Mouse (Mus musculus) frontal cortex, adult (tissue): ENCODE measurements around the gene Bicra.

Experiments
- ATAC-seq: cut with Nextera tagmentation; 2 replicates; pipeline ENCODE4 v1.9.2; 2017; ENCODE audit warnings: mild to moderate bottlenecking, moderate library complexity, mixed read lengths; ENCODE audit not compliant: low TSS enrichment

Gene Bicra

DNA sequence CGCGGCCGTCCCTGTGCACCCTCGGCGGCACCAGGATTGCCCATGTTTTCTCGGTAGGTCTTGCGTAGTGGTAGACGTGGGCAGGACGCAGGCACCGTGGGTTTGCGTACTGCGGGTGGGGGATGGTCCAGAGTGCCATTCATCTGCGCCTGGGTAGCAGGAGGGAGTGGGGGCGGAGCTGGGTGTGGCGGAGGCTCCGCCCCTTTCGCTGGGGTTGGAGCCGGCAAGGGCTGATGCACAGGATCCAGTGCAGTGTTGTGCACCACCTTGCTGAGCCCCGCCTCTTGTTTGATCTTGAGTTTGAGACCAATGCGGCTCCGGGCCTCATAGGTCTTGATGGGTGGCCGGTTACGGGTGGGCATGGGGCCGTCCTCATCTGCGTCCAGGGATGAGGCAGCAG is 75.5 kb downstream of the Bicra start:
- no peak for ATAC-seq

DNA sequence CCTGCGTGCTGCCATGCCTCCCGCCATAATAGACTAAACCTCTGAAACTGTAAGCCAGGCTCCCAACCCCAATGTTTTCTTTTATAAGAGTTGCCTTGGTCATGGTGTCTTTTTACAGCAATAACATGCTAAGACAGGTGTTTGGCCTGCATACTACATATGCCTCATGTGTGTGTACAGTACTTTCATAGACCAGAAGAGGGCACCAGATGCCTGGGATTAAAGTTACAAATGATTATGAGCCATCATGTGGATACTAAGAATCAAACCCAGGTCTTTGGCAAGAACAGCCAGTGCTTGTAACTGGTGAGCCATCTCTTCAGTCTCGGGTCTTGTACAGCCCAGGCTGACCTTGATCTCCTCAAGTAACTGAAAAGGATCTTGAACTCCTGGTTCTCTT is 78.0 kb downstream of the Bicra start:
- ATAC-seq, result no peak

DNA sequence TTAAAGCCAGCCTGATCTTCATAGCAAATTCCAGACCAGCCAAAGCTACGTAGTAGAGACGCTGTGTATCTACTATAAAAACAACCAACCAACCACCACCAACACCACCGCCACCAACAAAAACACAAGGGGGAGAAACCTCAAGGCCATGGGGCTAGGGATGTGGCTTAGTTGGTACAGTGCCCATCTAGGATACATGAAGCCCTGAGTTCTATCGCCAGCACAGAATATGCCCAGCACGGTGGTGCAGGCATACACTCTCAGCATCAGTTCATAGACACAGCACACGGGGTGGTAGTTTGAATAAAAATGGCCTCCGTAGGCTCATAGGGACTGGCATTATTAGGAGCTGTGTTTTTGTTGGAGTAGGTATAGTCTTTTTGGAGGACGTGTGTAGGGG is 79.4 kb downstream of the Bicra start:
- ATAC-seq, result no peak

DNA sequence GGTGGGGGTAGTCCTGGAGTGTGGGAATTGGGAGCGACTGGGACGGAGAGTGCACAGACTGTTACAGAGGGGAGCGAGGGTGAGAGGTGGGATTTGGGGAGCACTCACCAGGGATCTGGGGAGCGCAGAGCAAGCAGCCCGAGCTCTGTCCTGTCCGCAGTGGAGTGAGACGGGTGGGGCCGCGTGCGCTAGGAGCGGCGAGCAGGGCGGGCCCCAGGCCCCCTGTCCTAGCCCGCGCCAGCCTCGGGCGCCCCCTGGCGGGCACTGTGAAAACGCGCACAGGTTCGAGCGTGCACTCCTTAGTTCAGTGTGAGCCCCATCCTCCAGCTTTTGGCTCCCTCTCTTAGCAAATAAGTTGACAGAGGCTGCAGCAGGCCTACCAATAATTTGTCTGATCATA is 80.4 kb downstream of the Bicra start, which contains the start of gene Ehd2:
Gene Ehd2 (minus strand): TSS at position 256 of the 400 bp plus-strand sequence.
- ATAC-seq, result peak; percentile 82

DNA sequence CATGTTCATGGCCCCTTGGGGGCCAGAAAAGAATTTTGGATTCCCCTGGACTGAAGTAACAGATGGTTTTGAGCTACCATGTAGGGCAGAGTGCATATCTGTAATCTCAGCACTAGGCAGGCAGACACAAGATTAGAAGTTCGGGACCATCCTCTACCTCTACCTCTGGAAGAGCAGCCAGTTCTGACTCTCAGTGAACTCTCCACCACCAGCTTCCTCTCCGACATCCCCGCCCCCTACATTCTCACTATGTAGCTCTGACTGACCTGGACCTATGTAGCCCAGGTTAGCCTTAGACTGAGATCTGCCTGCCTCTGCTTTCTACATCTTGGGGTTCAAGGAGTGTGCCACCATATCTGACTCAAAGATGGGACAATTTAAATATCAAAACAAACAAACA is 81.2 kb downstream of the Bicra start:
- no peak for ATAC-seq

DNA sequence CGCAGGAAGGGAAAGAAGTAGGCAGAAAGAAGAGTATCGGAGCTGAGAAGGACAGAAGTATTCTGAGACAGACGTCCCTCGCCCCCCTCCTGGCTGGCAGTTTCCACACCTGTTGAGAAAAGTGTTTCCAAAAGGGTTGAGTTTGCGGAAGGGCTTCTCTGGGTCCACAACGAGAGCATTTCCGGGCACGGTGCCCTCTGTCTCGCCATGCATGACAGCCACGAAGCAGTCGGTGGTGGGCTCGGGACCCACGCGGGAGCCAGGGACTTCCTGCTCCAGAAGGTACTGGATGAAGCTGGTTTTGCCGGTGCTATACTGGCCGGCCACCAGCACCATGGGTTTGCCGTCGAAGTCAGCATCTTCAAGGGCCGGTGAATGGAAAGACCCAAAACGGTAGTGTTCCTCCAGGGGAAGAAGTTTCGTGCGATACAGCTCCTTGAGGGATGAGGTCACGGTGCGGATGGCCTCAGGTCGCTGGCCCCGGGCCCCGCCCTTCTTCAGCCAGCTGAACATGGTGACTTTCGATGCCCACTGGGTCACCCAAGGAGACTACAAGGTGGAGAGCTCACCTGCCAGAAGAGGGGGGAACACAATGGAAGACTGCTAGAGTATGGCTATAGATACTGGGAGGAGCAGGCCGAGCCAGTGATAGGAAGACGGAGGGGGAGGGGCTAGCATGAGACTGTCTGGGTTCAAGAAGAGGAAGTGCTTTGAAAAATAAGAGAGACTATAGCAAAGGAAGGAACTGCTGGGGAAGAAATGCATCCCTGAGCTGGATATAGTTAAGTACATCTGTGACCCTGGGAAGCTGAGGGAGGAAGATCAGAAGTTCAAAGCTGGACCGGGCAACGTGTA is 83.7 kb downstream of the Bicra start:
- ATAC-seq, result no peak

DNA sequence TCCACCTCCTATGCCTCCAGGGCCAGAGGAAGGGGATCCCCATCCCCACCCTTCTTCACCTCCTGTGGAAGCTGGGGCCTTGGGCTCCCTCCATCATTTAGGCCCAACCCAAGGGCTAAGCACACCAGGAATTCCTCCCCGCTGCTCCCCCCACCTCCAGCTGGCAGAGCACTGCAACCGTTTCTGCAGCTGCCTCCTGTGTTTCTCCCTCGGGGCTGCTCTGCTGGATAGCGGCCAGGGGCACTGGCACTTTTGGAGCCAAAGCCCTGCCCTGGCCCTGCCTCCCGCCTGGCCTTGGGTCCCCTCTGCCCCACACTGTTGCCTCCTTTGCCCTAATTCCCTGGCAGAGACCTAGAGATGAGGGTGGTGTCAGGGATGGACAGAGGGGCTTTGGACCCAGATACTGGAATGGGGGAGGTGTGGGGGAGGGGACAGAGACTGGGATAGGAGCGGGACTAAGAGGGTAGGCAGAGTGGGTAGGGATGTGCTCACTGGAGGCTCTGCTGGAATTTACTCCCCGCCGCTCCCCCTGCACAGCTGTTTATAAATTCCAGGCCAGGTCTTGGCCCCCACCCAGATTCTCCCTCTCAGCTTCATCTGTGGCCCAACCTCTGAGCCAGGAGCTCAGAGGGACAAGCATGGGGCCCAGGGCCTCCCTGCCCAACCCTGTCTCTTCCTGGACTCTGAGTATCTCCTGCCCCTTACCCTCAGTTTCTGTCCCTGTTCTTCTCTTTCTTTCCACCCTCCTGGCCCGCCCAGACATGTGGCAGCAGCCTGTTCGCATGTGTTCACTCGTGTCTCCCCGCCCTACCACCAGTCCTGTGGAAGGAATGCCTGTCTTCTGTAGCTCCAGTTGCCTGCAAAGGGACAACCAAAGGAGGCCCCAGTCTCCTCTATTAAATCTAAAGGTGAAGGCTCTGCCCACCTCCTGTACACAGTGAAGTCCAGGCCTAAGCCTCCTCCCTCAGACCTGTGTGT is 85.1 kb downstream of the Bicra start:
- no peak for ATAC-seq

DNA sequence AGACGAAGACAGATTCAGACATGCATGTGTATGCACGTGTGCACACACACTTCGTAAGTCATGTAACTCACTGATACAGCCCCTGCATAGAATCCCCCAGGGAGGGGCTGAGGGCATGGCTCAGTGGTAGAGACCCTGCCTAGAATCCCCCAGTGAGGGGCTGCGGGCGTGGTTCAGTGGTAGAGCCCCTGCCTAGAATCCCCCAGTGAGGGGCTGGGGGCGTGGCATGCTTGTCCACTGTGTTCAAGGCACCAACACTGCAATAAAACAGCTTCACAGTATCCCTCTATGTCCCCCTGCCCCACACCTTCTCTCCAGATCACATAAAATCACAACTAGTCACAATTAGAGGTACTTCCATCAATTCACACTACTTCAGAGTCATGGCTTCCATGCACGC is 85.9 kb downstream of the Bicra start:
- no peak for ATAC-seq

DNA sequence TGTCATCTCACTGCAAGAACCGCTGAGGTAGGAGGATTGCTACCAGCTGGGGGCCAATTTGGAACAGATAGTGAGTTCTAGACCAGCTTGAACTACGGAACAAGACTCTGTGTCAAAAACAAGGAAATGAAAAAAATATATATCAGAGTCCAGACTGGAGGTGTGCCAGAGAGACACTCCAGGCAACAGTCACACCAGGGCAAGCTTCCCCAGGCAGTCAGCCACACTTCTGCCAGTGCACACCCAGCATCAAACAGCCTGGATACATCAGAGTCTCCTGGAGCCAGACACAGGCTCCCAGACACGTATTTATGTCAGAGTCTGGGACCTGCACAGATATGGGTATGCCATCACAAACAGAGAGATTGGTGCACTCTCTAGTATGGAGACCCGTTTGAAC is 86.5 kb downstream of the Bicra start:
- ATAC-seq, result no peak

DNA sequence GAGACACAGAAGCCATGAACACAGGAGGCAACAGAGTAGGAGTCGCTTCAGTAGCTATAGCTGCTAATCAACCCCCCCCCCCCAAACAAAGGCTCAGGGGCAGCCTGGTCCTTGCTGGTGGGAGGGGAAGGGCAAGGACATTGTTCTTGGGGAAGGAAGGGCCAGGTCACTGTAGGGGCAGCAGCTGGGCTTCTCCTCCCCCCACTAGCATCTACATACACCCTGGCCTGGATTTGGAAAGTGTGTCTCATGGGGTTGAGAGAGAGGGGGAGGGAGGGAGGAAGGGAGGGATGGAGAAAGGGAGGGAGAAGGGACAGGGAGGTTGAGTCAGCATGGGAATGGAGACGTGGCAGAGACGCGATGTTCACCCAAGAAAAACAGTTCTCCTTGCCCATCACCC is 87.0 kb downstream of the Bicra start:
- ATAC-seq, result no peak

DNA sequence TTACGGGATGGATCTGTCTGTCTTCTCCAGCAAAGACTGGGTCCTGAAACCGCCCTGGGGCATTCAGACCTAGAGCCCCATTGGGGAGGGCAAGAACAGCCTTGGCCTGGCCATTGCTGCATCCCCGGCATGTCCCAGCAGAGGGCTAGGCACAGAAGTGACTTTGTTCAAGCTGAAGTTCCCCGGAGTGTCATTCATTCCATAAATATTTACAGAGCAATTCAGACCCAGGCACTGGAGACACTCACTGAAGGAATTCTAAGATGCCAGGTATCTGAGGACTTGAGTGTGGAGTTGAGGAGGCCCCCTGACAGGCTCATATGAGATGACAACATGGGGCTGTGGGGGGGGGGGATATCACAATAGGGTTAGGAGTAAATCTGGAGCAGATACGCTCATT is 91.6 kb downstream of the Bicra start:
- ATAC-seq, result no peak

DNA sequence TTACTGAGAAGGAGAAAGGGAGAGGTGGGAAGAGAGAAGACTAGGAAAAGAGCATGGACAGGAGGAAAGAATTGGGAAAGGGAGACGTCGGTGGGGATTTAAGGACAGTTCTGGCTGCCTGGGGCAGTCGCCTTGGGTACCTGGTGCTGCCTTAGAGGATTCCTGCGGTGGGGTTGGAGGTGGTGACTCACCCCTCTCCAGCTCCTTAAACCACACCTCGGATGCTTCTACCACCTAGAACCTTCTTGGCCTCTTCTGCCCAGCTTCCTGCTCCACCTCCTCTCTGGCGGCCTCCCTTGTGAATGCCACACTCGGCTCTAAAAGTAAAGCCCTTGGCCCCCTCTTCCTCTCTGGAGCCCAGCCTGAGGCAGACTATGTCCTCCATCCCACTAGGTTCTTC is 92.2 kb downstream of the Bicra start:
- no peak for ATAC-seq

DNA sequence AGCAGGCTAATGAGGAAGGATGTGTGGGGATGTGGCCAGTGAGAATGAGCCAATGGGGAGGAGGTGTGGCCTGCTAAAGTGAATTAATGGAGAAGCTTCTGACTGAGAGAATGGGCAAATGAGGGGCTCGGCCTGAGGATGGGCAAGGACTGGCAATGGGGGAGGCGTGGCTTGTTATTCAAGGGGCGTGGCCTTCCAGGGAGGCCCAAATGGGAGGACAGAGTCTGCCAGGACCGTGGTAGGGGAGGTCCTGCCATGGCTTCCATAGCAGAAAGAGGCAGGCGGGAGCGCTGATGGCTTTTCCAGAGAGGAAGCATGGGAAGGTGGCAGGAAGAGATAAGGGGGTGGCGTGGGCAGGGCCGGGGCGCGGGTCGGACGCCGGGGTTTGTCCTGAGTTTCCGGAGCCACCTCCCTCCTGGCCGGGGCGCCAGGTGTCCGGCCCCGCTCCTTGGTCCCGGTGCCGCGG is 92.7 kb downstream of the Bicra start:
- ATAC-seq, result no peak

DNA sequence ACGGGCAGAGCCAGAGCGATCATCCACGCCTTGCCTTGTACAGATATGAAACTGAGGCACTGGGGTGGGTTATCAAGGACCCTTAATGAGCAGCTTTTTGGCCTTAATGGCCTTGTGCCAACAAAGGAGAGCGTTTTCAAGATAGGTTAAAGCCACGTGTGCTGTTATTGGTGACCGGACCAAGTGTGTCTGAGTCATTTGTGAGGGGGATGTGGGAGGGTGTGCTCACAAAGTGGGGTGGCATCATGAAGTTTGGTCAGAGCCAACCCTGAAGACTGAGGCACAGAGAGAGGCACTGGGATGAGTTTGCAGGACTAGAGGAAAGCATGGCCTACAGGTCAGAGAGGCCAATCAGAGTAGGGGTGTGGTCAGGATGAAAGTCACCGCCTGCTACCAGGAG is 93.3 kb downstream of the Bicra start:
- ATAC-seq, result no peak

DNA sequence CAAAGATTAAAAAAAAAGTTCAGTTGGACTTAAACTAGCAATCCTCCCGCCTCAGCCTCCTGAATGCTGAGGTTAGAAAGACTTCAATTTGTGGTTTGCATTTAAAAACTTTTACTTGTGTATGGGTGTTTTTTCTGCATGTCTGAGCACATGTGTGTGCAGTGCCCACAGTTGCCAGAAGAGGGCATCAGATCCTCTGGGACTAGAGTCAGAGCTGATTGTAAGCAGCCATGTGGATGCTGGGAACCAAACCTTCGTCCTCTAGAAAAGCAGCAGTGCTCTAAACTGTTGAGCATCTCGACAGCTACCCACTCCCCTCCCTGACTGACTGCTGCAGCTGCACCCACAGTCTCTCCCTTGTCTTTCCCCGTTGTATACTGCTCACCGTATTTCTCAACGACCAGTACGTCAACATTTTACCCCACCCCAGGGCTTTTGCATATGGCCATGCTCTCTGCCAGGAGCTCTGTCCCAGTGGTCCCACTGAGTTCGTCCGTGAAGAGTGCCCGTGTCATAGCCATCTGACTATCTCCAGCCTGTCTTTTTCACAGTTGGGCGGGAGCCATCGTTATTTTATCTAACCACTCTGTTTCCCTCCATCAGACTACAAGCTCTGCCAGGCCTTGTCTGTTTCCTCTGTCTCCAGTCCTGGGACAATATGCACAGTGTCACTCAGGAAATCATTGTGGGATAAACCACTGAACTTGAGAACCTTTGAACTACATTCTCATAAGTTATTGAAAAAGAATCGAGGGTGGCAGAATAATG is 94.2 kb downstream of the Bicra start:
- ATAC-seq, result no peak

DNA sequence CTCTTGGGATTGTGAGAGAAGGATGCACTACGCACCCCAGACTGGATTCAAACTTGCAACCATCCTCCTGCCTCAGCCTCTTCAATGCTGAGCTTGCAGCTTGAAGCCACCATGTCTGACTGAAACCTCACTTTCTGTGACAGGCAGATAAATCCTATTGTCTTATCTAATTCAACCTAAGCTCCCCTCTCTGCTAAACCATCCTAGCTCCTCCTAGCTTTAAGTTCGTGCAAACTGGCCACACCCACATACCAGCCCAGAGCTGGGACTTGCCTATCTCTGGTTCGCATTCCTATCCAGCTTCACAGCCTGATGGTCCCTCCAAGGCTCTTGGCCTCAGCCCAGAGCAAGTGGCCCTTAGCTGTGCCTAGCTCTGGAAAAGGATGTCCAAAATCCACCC is 95.3 kb downstream of the Bicra start:
- ATAC-seq, result no peak

DNA sequence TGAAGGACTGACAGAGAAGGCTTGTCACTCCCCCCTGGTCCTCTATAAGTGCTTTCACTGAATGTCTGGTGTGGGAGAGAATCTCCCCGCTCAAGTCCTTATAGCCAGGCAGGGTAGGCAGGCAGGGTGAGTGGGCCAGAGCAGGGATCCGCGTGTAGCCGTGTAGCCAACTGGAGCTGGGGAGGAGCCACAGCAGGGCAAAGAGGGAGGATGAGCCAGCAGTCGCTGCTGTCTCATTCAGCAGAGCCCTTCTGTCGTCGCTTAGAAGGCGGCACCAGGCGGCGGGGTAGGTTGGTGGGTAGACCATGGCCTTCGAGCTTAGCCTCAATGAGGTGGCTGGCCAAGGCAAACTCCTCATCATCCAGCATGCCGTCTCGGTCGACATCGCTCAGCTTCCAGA is 97.7 kb downstream of the Bicra start:
- ATAC-seq, result no peak

DNA sequence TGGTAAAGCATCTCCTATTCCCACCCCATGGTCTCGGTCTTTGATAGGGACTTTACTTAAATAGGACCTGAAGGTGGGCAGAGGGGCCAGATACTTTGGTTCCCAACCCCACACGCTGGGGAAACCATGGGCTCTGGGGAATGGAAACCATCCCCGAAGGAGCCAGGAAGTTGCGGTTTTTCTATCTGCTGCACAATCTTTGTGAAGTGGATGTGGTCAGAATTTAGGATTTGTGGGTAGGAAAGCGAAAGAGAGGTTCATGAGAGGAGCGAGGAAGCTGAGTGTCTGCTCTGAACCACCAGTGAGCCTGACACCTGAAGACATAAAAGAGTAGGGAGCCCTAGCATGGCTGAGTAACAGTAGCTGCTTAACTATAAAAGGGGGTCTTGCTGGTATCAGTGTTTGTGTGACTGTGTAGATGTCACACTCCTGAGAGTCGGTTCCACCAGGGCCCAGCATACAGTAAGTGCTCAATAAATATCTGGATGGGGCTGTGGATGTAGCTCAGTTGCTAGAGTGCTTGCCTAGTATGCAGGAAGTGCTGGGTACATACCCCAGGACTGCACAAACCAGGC is 98.4 kb downstream of the Bicra start:
- no peak for ATAC-seq

DNA sequence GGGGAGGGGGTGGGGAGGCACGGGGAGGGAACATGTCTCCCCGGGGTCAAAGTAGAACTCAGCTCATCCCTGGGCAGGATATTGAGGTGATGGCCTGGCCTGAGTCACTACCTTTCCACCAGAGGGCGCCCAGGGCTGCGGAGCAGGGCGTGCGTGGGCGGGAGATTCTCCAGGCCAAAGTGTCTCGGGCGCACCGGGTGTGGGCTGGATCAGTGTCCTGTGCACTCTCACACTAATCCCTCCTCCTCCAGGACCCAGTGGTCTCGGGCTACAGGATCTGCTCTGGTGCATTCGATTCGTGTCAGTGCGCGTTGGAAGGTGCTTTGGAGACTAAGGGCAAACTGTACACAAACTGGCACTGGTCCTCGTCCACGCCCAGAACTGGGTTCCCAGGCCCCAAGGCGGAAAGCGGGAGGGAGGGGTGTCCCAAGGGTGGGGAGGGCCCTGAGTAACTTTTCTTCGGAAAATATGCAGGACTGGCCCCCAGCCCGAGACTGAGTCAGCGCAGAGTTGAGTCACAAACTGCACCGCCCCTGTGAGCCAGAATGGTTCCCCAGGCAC is 99.3 kb downstream of the Bicra start:
- 0 out of 2 replicates have a peak, but pooled peaks have one; percentile 13 for ATAC-seq

DNA sequence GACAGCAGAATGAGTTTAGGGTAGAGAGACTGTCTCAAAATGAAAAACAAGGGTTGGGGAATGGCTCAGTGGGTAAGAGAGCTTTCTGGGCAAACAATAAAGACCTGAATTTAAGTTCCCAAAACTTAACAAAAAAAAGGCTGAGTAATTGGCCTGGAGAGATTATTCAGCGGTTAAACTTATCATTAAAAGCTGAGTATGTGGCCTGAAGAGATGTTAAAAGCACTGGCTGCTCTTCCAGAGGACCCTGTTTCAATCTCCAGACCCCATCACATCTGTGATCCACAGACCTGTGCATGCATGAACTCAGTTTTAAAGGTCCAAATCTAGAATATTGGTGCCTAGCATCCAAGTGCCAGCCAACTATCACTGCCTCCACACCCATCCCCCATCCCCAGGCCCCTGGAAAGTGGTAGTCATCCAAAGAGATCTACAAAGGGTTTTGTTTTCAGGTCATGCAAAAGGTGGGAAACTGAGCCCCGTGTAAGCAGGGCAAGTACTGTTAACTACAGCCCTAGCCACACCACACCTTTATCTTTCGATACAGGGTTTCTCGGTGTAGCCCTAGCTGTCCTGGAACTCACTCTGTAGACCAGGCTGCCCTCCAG is 100.0 kb downstream of the Bicra start:
- ATAC-seq, result no peak
